Mouse (Mus musculus) embryonic fibroblast, embryonic 13.5 days (primary cell): ENCODE measurements around the gene Cemip2.

Source experiments
- CTCF ChIP-seq: IDR thresholded peaks from 2 replicates; pipeline ENCODE4 v1.5.1; 2011; ENCODE audit warnings: mild to moderate bottlenecking, control low read depth, low read length, moderate library complexity, borderline replicate concordance; ENCODE audit not compliant: insufficient read depth
- POLR2A ChIP-seq: IDR thresholded peaks from 2 replicates; pipeline ENCODE4 v1.6.1; 2011; ENCODE audit warnings: low read depth, mild to moderate bottlenecking, control low read depth, low read length, moderate library complexity

GRCm38 (mm10) chr19:21897122-21897827, 119.1 kb downstream of the Cemip2 start:
- TF ChIP-seq CTCF (no peak), POLR2A (no peak)
